In the genomic region with DNA sequence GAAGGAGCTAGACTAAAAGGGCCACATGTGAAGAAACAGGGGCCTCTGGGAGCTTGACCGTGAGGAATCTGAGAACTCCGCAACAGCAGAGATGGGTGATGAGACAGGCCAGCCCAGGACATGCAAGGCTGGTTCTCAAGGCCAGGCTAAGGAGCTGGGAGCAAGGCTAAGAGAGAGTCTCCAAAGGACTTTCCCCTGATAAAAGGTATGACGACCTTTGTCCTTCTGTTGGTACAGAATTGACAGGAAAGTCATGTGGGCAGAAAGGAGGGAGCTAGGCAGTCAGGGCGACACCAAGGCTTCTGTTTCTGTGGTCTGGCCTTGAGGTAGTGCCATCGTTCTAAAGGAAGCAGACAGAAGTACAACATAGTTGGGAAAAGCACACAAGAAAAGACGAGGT, we compare ENCODE assay signal across 33 mouse cellular contexts.
"Had no signal": no experiment of that assay in that cellular context is flagged by ENCODE, and none has a peak within 500 bp of the region (broad histone marks: within the 10 kb centered on the region; RNA-seq: fewer than 3 reads in every experiment).

No protein-coding gene starts in this region.

- H3K4me1 ChIP-seq: hindbrain, embryonic 10.5 days; hindbrain, embryonic 12.5 days; hindbrain, embryonic 13.5 days; hindbrain, embryonic 15.5 days; kidney, embryonic 15.5 days had no signal

- H3K9ac ChIP-seq: heart, embryonic 12.5 days; heart, embryonic 13.5 days; heart, embryonic 15.5 days; hindbrain, embryonic 12.5 days; hindbrain, embryonic 13.5 days; hindbrain, embryonic 14.5 days; hindbrain, embryonic 15.5 days; kidney, embryonic 15.5 days had no signal

- DNase-seq: heart, adult 18-20 months; heart, adult 2 months; heart, postnatal 10 days; heart, postnatal 14 days; heart, postnatal 36 days; heart, postnatal 4 days; kidney, adult 11 months; kidney, adult 18-20 months; kidney, adult 2 months; kidney, adult 8-10 months; kidney, adult 9 months; kidney, postnatal 10 days; kidney, postnatal 14 days; kidney, postnatal 25 days; kidney, postnatal 36 days; kidney, postnatal 4 days; layer of hippocampus, adult 9-11 months; layer of hippocampus, postnatal 36 days had no signal

- H3K27ac ChIP-seq: heart, adult 2 months; heart, embryonic 10.5 days; heart, embryonic 13.5 days; heart, embryonic 15.5 days; hindbrain, embryonic 10.5 days; hindbrain, embryonic 12.5 days; hindbrain, embryonic 13.5 days; hindbrain, embryonic 14.5 days; hindbrain, embryonic 15.5 days; hindbrain, postnatal 0 days; kidney, embryonic 15.5 days; kidney, postnatal 0 days; layer of hippocampus, adult 2 months had no signal

- H3K4me3 ChIP-seq: heart, adult 2 months; heart, embryonic 10.5 days; heart, embryonic 12.5 days; heart, embryonic 13.5 days; heart, embryonic 15.5 days; hindbrain, embryonic 10.5 days; hindbrain, embryonic 12.5 days; hindbrain, embryonic 13.5 days; hindbrain, embryonic 15.5 days; kidney, embryonic 15.5 days; layer of hippocampus, adult 2 months had no signal

- ATAC-seq: hindbrain, embryonic 16.5 days; hindbrain, postnatal 0 days had no signal

- H3K9me3 ChIP-seq: heart, embryonic 10.5 days; heart, embryonic 12.5 days; heart, embryonic 13.5 days; heart, embryonic 15.5 days; hindbrain, embryonic 10.5 days; hindbrain, embryonic 12.5 days; hindbrain, embryonic 13.5 days; hindbrain, embryonic 15.5 days; kidney, embryonic 15.5 days had no signal

- H3K4me2 ChIP-seq: heart, embryonic 11.5 days; heart, embryonic 12.5 days; heart, embryonic 13.5 days; heart, embryonic 15.5 days; hindbrain, embryonic 12.5 days; hindbrain, embryonic 13.5 days; hindbrain, embryonic 14.5 days; hindbrain, embryonic 15.5 days; kidney, embryonic 15.5 days had no signal

- H3K27me3 ChIP-seq: heart, embryonic 12.5 days; heart, embryonic 13.5 days; heart, embryonic 15.5 days; hindbrain, embryonic 12.5 days; hindbrain, embryonic 13.5 days; hindbrain, embryonic 15.5 days; kidney, embryonic 15.5 days had no signal

- H3K36me3 ChIP-seq: heart, embryonic 15.5 days; hindbrain, embryonic 15.5 days had no signal
